Mouse (Mus musculus): ENCODE measurements at regions not wholly inside any gene's neighbourhood (a gene's known extent, or its start where the extent isn't known, plus 50 kb on each side); places are given as distances from the start of the nearest gene placed in this dataset.

- TF ChIP-seq POLR2A (IDR thresholded peaks at IDR 0.05; ENCODE audit: extremely low read depth, insufficient read depth, low read length), result no peak
- no peak for TF ChIP-seq CTCF (IDR thresholded peaks at IDR 0.05; ENCODE audit: low read depth, low read length)
Observed at GRCm38 (mm10) chr1:176352706-176353105, 77.6 kb upstream of the Pld5 start.
